Mouse (Mus musculus) cerebellum, adult 9-10 months (tissue): ENCODE measurements around the gene Itga8.
A peak's percentile ranks its signal among the peaks of the same experiment; 100 is the strongest.

Experiments
- DNase-seq: peaks from one replicate; pipeline ENCODE4 v3.0.0; 2022

Itga8 gene

GRCm38 (mm10) chr2:12189026-12189425, 112.7 kb downstream of the Itga8 start:
- no peak for DNase-seq

GRCm38 (mm10) chr2:12187646-12188045, 114.1 kb downstream of the Itga8 start:
- no peak for DNase-seq

- no peak for DNase-seq
Observed at GRCm38 (mm10) chr2:12182402-12182948, 119.2 kb downstream of the Itga8 start.

GRCm38 (mm10) chr2:12180635-12181034, 121.1 kb downstream of the Itga8 start:
- DNase-seq, result no peak

- no peak for DNase-seq
Observed at GRCm38 (mm10) chr2:12174722-12175427, 126.8 kb downstream of the Itga8 start.

- no peak for DNase-seq
Observed at GRCm38 (mm10) chr2:12170221-12170620, 131.5 kb downstream of the Itga8 start.

GRCm38 (mm10) chr2:12160486-12160885, 141.2 kb downstream of the Itga8 start:
- DNase-seq, result peak; percentile 5

- no peak for DNase-seq
Observed at GRCm38 (mm10) chr2:12157001-12157400, 144.7 kb downstream of the Itga8 start.

GRCm38 (mm10) chr2:12156401-12156800, 145.3 kb downstream of the Itga8 start:
- DNase-seq, result no peak

- no peak for DNase-seq
Observed at GRCm38 (mm10) chr2:12154676-12155075, 147.0 kb downstream of the Itga8 start.

- DNase-seq, result no peak
Observed at GRCm38 (mm10) chr2:12153551-12153950, 148.2 kb downstream of the Itga8 start.

GRCm38 (mm10) chr2:12147902-12148301, 153.8 kb downstream of the Itga8 start:
- DNase-seq, result no peak

GRCm38 (mm10) chr2:12146612-12147011, 155.1 kb downstream of the Itga8 start:
- no peak for DNase-seq

- DNase-seq, result no peak
Observed at GRCm38 (mm10) chr2:12138765-12139368, 162.9 kb downstream of the Itga8 start.

GRCm38 (mm10) chr2:12126580-12126979, 175.1 kb downstream of the Itga8 start:
- no peak for DNase-seq

- no peak for DNase-seq
Observed at GRCm38 (mm10) chr2:12115479-12115878, 186.2 kb downstream of the Itga8 start.

- DNase-seq, result no peak
Observed at GRCm38 (mm10) chr2:12109306-12109705, 192.4 kb downstream of the Itga8 start.

GRCm38 (mm10) chr2:12108306-12108705, 193.4 kb downstream of the Itga8 start:
- no peak for DNase-seq

- DNase-seq, result no peak
Observed at GRCm38 (mm10) chr2:12107265-12107664, 194.5 kb downstream of the Itga8 start.

- DNase-seq, result no peak
Observed at GRCm38 (mm10) chr2:12103183-12103582, 198.5 kb downstream of the Itga8 start.

- no peak for DNase-seq
Observed at GRCm38 (mm10) chr2:12092203-12092984, 209.3 kb downstream of the Itga8 start.

- DNase-seq, result no peak
Observed at GRCm38 (mm10) chr2:12090993-12091392, 210.7 kb downstream of the Itga8 start.

- DNase-seq, result no peak
Observed at GRCm38 (mm10) chr2:12085492-12085891, 216.2 kb downstream of the Itga8 start.

GRCm38 (mm10) chr2:12084341-12084740, 217.4 kb downstream of the Itga8 start:
- no peak for DNase-seq
